Mouse (Mus musculus): ENCODE data around the gene Nfrkb. TPM values are rescaled to one million over a fixed set of nuclear protein-coding genes. Genes with fewer than 3 reads are reported as not detected.

The Nfrkb gene
- 4.2 and 6.8 TPM in 2 replicates for polyA plus RNA-seq (2012; ENCODE audit: insufficient read depth, insufficient read length, missing spikeins)

GRCm38 (mm10) chr9:31385947-31386354 is at the start of gene Nfrkb:
Nfrkb (plus strand) TSS chr9:31386192.
- H3K4me1 ChIP-seq (ENCODE audit: control insufficient read depth, insufficient read depth, insufficient read length, low read length): peaks cover 3% of the 10 kb centered on the region; the same call in 1 of the 2 replicates
- H3K4me3 ChIP-seq (ENCODE audit: insufficient read depth, low read depth, low read length): peak within 1 kb of the TSS; percentile 71
- no peak within 1 kb of the TSS; the same call in 1 of the 2 replicates for H3K27ac ChIP-seq (replicated peaks; ENCODE audit: low read depth, low read length)

- no peak overlapping the region for H3K4me3 ChIP-seq (ENCODE audit: insufficient read depth, low read depth, low read length)
- H3K4me1 ChIP-seq (ENCODE audit: control insufficient read depth, insufficient read depth, insufficient read length, low read length): no peaks in the 10 kb centered on the region
- H3K27ac ChIP-seq (replicated peaks; ENCODE audit: low read depth, low read length): 0 out of 2 replicates have a peak overlapping the region, but pooled peaks have one; percentile 3
These were observed 41.6 kb upstream of the Nfrkb start for GRCm38 (mm10) chr9:31344289-31344831.

GRCm38 (mm10) chr9:31346575-31347080 is 39.4 kb upstream of the Nfrkb start:
- no peak overlapping the region for H3K4me3 ChIP-seq (ENCODE audit: insufficient read depth, low read depth, low read length)
- no peak overlapping the region for H3K27ac ChIP-seq (replicated peaks; ENCODE audit: low read depth, low read length)
- H3K4me1 ChIP-seq (ENCODE audit: control insufficient read depth, insufficient read depth, insufficient read length, low read length): no peaks in the 10 kb centered on the region

- no peak overlapping the region for H3K27ac ChIP-seq (replicated peaks; ENCODE audit: low read depth, low read length)
- H3K4me1 ChIP-seq (ENCODE audit: control insufficient read depth, insufficient read depth, insufficient read length, low read length): no peaks in the 10 kb centered on the region
- no peak overlapping the region for H3K4me3 ChIP-seq (ENCODE audit: insufficient read depth, low read depth, low read length)
These were observed 37.5 kb upstream of the Nfrkb start for GRCm38 (mm10) chr9:31348458-31348857.

GRCm38 (mm10) chr9:31348915-31349314 is 37.1 kb upstream of the Nfrkb start:
- H3K4me3 ChIP-seq (ENCODE audit: insufficient read depth, low read depth, low read length): no peak overlapping the region
- no peaks in the 10 kb centered on the region for H3K4me1 ChIP-seq (ENCODE audit: control insufficient read depth, insufficient read depth, insufficient read length, low read length)
- no peak overlapping the region for H3K27ac ChIP-seq (replicated peaks; ENCODE audit: low read depth, low read length)

GRCm38 (mm10) chr9:31352716-31353115 is 33.3 kb upstream of the Nfrkb start:
- Histone ChIP-seq H3K27ac (replicated peaks; ENCODE audit: low read depth, low read length) (no peak overlapping the region), H3K4me1 (ENCODE audit: control insufficient read depth, insufficient read depth, insufficient read length, low read length) (no peaks in the 10 kb centered on the region), H3K4me3 (ENCODE audit: insufficient read depth, low read depth, low read length) (no peak overlapping the region)

- Histone ChIP-seq H3K4me1 (ENCODE audit: control insufficient read depth, insufficient read depth, insufficient read length, low read length) (no peaks in the 10 kb centered on the region), H3K27ac (replicated peaks; ENCODE audit: low read depth, low read length) (no peak overlapping the region), H3K4me3 (ENCODE audit: insufficient read depth, low read depth, low read length) (no peak overlapping the region)
These were observed 32.5 kb upstream of the Nfrkb start for GRCm38 (mm10) chr9:31353518-31353917.

- H3K27ac ChIP-seq (replicated peaks; ENCODE audit: low read depth, low read length): no peak overlapping the region
- H3K4me1 ChIP-seq (ENCODE audit: control insufficient read depth, insufficient read depth, insufficient read length, low read length): no peaks in the 10 kb centered on the region
- H3K4me3 ChIP-seq (ENCODE audit: insufficient read depth, low read depth, low read length): no peak overlapping the region
These were observed 31.9 kb upstream of the Nfrkb start for GRCm38 (mm10) chr9:31354051-31354450.

GRCm38 (mm10) chr9:31363698-31364609 is 22.0 kb upstream of the Nfrkb start:
- Histone ChIP-seq H3K27ac (replicated peaks; ENCODE audit: low read depth, low read length) (no peak overlapping the region), H3K4me3 (ENCODE audit: insufficient read depth, low read depth, low read length) (no peak overlapping the region), H3K4me1 (ENCODE audit: control insufficient read depth, insufficient read depth, insufficient read length, low read length) (no peaks in the 10 kb centered on the region)

GRCm38 (mm10) chr9:31365086-31365485 is 20.9 kb upstream of the Nfrkb start:
- Histone ChIP-seq H3K4me1 (ENCODE audit: control insufficient read depth, insufficient read depth, insufficient read length, low read length) (no peaks in the 10 kb centered on the region), H3K4me3 (ENCODE audit: insufficient read depth, low read depth, low read length) (no peak overlapping the region), H3K27ac (replicated peaks; ENCODE audit: low read depth, low read length) (no peak overlapping the region)

GRCm38 (mm10) chr9:31371740-31372139 is 14.3 kb upstream of the Nfrkb start:
- Histone ChIP-seq H3K4me1 (ENCODE audit: control insufficient read depth, insufficient read depth, insufficient read length, low read length) (no peaks in the 10 kb centered on the region), H3K27ac (replicated peaks; ENCODE audit: low read depth, low read length) (no peak overlapping the region), H3K4me3 (ENCODE audit: insufficient read depth, low read depth, low read length) (no peak overlapping the region)

GRCm38 (mm10) chr9:31376661-31377060 is 9.3 kb upstream of the Nfrkb start:
- peaks cover 7% of the 10 kb centered on the region for H3K4me1 ChIP-seq (ENCODE audit: control insufficient read depth, insufficient read depth, insufficient read length, low read length)
- no peak overlapping the region for H3K4me3 ChIP-seq (ENCODE audit: insufficient read depth, low read depth, low read length)
- no peak overlapping the region for H3K27ac ChIP-seq (replicated peaks; ENCODE audit: low read depth, low read length)

GRCm38 (mm10) chr9:31384786-31385499 is 1.0 kb upstream of the Nfrkb start:
- no peak overlapping the region for H3K4me3 ChIP-seq (ENCODE audit: insufficient read depth, low read depth, low read length)

GRCm38 (mm10) chr9:31385500-31385869 is 507 bp upstream of the Nfrkb start:
- H3K27ac ChIP-seq (replicated peaks; ENCODE audit: low read depth, low read length): no peak overlapping the region; the same call in 1 of the 2 replicates
- peak overlapping the region; percentile 71 for H3K4me3 ChIP-seq (ENCODE audit: insufficient read depth, low read depth, low read length)
- peaks cover 3% of the 10 kb centered on the region; the same call in 1 of the 2 replicates for H3K4me1 ChIP-seq (ENCODE audit: control insufficient read depth, insufficient read depth, insufficient read length, low read length)

More at GRCm38 (mm10) chr9:31384786-31385499, 1.0 kb upstream of the Nfrkb start:
- peaks cover 3% of the 10 kb centered on the region; the same call in 1 of the 2 replicates for H3K4me1 ChIP-seq (ENCODE audit: control insufficient read depth, insufficient read depth, insufficient read length, low read length)
- no peak overlapping the region for H3K27ac ChIP-seq (replicated peaks; ENCODE audit: low read depth, low read length)
